Mouse (Mus musculus) limb, embryonic 14.5 days (tissue): ENCODE data around the gene Vmn1r40. TPM values are rescaled to one million over a fixed set of nuclear protein-coding genes. Genes with fewer than 3 reads are reported as not detected.

Experiments used
- ATAC-seq: fragments of 200-750 bp; cut with Nextera tagmentation; 2 replicates; pipeline ENCODE4 v1.8.0; 2017; ENCODE audit warnings: low read depth, moderate number of reproducible peaks, moderate TSS enrichment; ENCODE audit not compliant: low FRiP score
- DNase-seq: peaks from one replicate; pipeline ENCODE4 v3.0.0-alpha.2; 2015; ENCODE audit warnings: low spot score
- H3K27ac ChIP-seq: fragments of 300-500 bp; sonication (generic); replicated peaks from 2 replicates; pipeline ENCODE4 v1.5.1; 2014; ENCODE audit warnings: low read depth, mild to moderate bottlenecking, low read length, moderate library complexity, mixed read lengths
- H3K27me3 ChIP-seq: fragments of 300-500 bp; sonication (generic); 2 replicates; pipeline ENCODE4 v1.6.1; 2014; ENCODE audit warnings: low read length, mixed read lengths; ENCODE audit not compliant: control insufficient read depth, insufficient read depth
- H3K36me3 ChIP-seq: fragments of 300-500 bp; sonication (generic); 2 replicates; pipeline ENCODE4 v1.6.1; 2014; ENCODE audit warnings: mild to moderate bottlenecking, low read length, moderate library complexity, mixed read lengths; ENCODE audit not compliant: control insufficient read depth, insufficient read depth
- H3K4me1 ChIP-seq: fragments of 300-500 bp; sonication (generic); 2 replicates; pipeline ENCODE4 v1.6.1; 2014; ENCODE audit warnings: antibody characterized with exemption, low read length, mixed read lengths; ENCODE audit not compliant: control insufficient read depth, insufficient read depth
- H3K4me2 ChIP-seq: fragments of 300-500 bp; sonication (generic); replicated peaks from 2 replicates; pipeline ENCODE4 v1.6.1; 2014; ENCODE audit warnings: low read depth, mild to moderate bottlenecking, low read length, moderate library complexity; ENCODE audit not compliant: severe bottlenecking
- H3K4me3 ChIP-seq: fragments of 300-500 bp; sonication (generic); replicated peaks from 2 replicates; pipeline ENCODE4 v1.5.1; 2014; ENCODE audit warnings: low read length
- H3K9ac ChIP-seq: fragments of 300-500 bp; sonication (generic); 2 replicates; pipeline ENCODE4 v1.6.1; 2014; ENCODE audit warnings: mild to moderate bottlenecking, low read depth, low read length, moderate library complexity; ENCODE audit not compliant: severe bottlenecking
- H3K9me3 ChIP-seq: fragments of 300-500 bp; sonication (generic); 2 replicates; pipeline ENCODE4 v1.6.1; 2016; ENCODE audit warnings: low read length; ENCODE audit not compliant: control insufficient read depth
- POLR2A ChIP-seq: fragments of 200-500 bp; IDR thresholded peaks from 2 replicates; pipeline ENCODE4 v1.8.0; 2012; ENCODE audit warnings: inconsistent platforms, mild to moderate bottlenecking, moderate library complexity, borderline replicate concordance; ENCODE audit not compliant: insufficient read depth, insufficient read length; ENCODE audit errors: extremely low read depth
- WGBS: fragments of 180-500 bp; shearing (Covaris S2); extraction: QIAGEN DNeasy Blood & Tissue Kit; methylation state at CpG from one replicate; pipeline ENCODE4 v1.1.7; 2014; 5-methylcytosine and 5-hydroxymethylcytosine counted together
- polyA plus RNA-seq, 2 experiments: library from polyadenylated mRNA; depleted of rRNA in 1 of 2; stranded (reverse) in 1 of 2; unstranded in 1 of 2; fragments of >200 nt; fragmentation: Nextera tagmentation in 1 of 2; extraction: Ambion mirVana in 1 of 2; gene quantifications; 2 replicates each; pipeline versions ENCODE4 v1.2.1 to v1.2.3; 2012 to 2014

The Vmn1r40 gene
- polyA plus RNA-seq, 2 experiments: not detected

- H3K4me3 ChIP-seq: no peak overlapping the region
- no peak for DNase-seq
- H3K4me1 ChIP-seq: no peaks in the 10 kb centered on the region
Measured at GRCm38 (mm10) chr6:89662521-89662920, 44.8 kb upstream of the Vmn1r40 start.

GRCm38 (mm10) chr6:89665155-89665554, 42.2 kb upstream of the Vmn1r40 start:
- Histone ChIP-seq H3K27me3 (no peaks in the 10 kb centered on the region), H3K9me3 (no peaks in the 10 kb centered on the region), H3K36me3 (peaks cover 3% of the 10 kb centered on the region; the same call in 1 of the 2 replicates), H3K4me3 (no peak overlapping the region), H3K4me2 (no peak overlapping the region), H3K27ac (no peak overlapping the region), H3K9ac (no peak overlapping the region), H3K4me1 (no peaks in the 10 kb centered on the region)
- 46% methylated on average over 8 of the region's 8 CpGs for whole genome bisulfite sequencing
- ATAC-seq (no peak), DNase-seq (no peak)
- TF ChIP-seq POLR2A: no peak

More at GRCm38 (mm10) chr6:89662521-89662920, 44.8 kb upstream of the Vmn1r40 start:
- WGBS: 87% methylated on average over 3 of the region's 3 CpGs
- no peak for TF ChIP-seq POLR2A
- ATAC-seq: no peak
- Histone ChIP-seq H3K9ac (no peak overlapping the region), H3K4me2 (no peak overlapping the region), H3K27ac (no peak overlapping the region), H3K36me3 (peaks cover 3% of the 10 kb centered on the region; the same call in 1 of the 2 replicates), H3K9me3 (no peaks in the 10 kb centered on the region), H3K27me3 (no peaks in the 10 kb centered on the region)

- peaks cover 3% of the 10 kb centered on the region; the same call in 1 of the 2 replicates for H3K36me3 ChIP-seq
- H3K4me2 ChIP-seq: no peak overlapping the region
- WGBS: 87% methylated on average over 7 of the region's 7 CpGs
- H3K4me3 ChIP-seq: no peak overlapping the region
- H3K4me1 ChIP-seq: no peaks in the 10 kb centered on the region
- no peak overlapping the region for H3K27ac ChIP-seq
- no peaks in the 10 kb centered on the region for H3K27me3 ChIP-seq
- H3K9ac ChIP-seq: no peak overlapping the region
- DNase-seq (no peak), ATAC-seq (no peak)
- TF ChIP-seq POLR2A: no peak
- H3K9me3 ChIP-seq: no peaks in the 10 kb centered on the region
Measured at GRCm38 (mm10) chr6:89665667-89666066, 41.7 kb upstream of the Vmn1r40 start.

GRCm38 (mm10) chr6:89666976-89667375, 40.4 kb upstream of the Vmn1r40 start:
- Histone ChIP-seq H3K36me3 (peaks cover 3% of the 10 kb centered on the region; the same call in 1 of the 2 replicates), H3K4me1 (no peaks in the 10 kb centered on the region), H3K9me3 (no peaks in the 10 kb centered on the region), H3K9ac (no peak overlapping the region), H3K27me3 (no peaks in the 10 kb centered on the region), H3K27ac (no peak overlapping the region), H3K4me3 (no peak overlapping the region), H3K4me2 (no peak overlapping the region)
- 83% methylated on average over 3 of the region's 3 CpGs for WGBS
- no peak for TF ChIP-seq POLR2A
- no peak for ATAC-seq
- DNase-seq: no peak

GRCm38 (mm10) chr6:89669556-89669955, 37.8 kb upstream of the Vmn1r40 start:
- no peak for ATAC-seq
- Histone ChIP-seq H3K9ac (no peak overlapping the region), H3K9me3 (no peaks in the 10 kb centered on the region), H3K36me3 (no peaks in the 10 kb centered on the region), H3K27me3 (no peaks in the 10 kb centered on the region), H3K4me2 (no peak overlapping the region), H3K27ac (no peak overlapping the region), H3K4me1 (no peaks in the 10 kb centered on the region), H3K4me3 (no peak overlapping the region)
- DNase-seq: no peak
- 81% methylated on average over 6 of the region's 6 CpGs for WGBS
- no peak for TF ChIP-seq POLR2A

GRCm38 (mm10) chr6:89671431-89671830, 35.9 kb upstream of the Vmn1r40 start:
- DNase-seq (no peak), ATAC-seq (no peak)
- 67% methylated on average over 6 of the region's 6 CpGs for WGBS
- Histone ChIP-seq H3K36me3 (no peaks in the 10 kb centered on the region), H3K4me3 (no peak overlapping the region), H3K27ac (no peak overlapping the region), H3K4me2 (no peak overlapping the region), H3K4me1 (no peaks in the 10 kb centered on the region), H3K9ac (no peak overlapping the region), H3K9me3 (no peaks in the 10 kb centered on the region), H3K27me3 (no peaks in the 10 kb centered on the region)
- no peak for TF ChIP-seq POLR2A
